Mouse (Mus musculus): ENCODE data around the gene Immp2l.

- TF ChIP-seq CTCF (IDR thresholded peaks at IDR 0.05; ENCODE audit: low read depth) (no peak), EP300 (IDR thresholded peaks at IDR 0.05; ENCODE audit: low read depth) (no peak)
These were observed 1.4 kb upstream of the Immp2l start for GRCm38 (mm10) chr12:41022516-41022915.

Data from liver, embryonic 14.5 days (tissue).